Mouse (Mus musculus) c-Kit-positive CD71-positive TER-119-negative erythroid progenitor cells, embryonic 14.5 days (primary cell): Measurements from ENCODE around the gene Serpinb1c.
"Not testable (repeated sequence)": the region's sequence is repeated elsewhere in the genome, so short reads cannot be mapped to it uniquely, and the experiment has no call there.

Source experiments
- DNase-seq: peaks from one replicate; pipeline ENCODE4 v3.0.0-alpha.2; 2013; ENCODE audit warnings: low read depth

The Serpinb1c gene

DNA sequence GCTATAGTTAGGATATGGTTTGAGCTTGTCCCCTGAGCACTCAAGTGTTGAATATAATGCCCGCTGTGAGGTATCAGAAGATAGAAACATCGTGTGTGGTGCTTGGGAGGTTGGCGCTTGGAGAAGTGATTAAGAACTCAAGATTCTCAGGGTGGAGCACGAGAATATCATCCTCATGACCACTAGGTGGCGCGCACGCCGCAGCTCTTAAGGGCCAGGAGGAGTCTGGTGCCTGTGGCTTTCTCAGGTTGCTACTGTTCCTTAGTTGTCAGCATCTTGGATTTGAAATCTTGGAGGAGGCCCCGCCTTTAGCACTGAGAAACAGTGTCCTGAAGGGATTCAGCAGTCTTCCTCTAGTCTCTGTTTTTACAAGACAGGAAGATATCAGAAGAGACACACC, 31.5 kb downstream of the Serpinb1c start:
- DNase-seq: peak; percentile 40

GRCm38 (mm10) chr13:32865591-32865990, 32.4 kb downstream of the Serpinb1c start:
- DNase-seq: no peak

DNA sequence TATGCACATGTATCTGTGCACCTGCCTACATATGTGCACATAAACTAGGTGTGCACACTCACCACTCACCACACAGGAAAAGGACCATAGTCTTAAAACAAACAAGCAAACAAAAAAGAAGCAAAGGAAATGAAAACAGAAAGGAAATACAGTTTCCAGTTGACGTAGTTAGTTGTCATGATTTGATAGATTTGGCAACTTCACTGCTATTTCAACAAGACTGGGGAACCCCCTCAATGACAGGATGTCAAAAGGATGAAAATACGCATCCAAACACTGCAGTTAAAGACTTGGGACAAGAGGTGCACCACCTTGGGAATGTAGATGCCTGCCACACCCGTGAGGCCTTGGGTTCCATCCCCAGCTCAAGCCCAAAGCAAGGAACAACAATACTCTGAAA, 33.5 kb downstream of the Serpinb1c start:
- not testable (repeated sequence) for DNase-seq

DNA sequence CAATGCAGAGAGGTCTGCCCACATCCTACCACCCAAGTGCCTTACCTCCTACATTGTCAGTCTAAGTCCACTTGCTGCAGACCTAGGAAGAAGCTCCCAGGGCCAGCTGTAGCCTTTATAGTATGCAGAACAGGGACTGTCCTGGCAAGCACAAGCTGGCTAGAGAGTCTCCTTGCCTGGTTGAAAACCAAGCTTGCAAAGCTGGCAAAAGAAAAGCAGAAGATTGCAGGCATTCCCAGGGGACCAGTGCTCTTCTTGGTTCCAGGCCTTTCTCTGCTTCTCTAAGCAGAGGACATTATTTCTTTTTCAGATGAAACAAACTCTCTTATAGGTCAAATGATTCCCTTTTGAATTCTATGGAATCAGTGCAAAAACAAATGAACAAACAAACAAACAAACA, 34.6 kb downstream of the Serpinb1c start:
- DNase-seq: no peak

DNA sequence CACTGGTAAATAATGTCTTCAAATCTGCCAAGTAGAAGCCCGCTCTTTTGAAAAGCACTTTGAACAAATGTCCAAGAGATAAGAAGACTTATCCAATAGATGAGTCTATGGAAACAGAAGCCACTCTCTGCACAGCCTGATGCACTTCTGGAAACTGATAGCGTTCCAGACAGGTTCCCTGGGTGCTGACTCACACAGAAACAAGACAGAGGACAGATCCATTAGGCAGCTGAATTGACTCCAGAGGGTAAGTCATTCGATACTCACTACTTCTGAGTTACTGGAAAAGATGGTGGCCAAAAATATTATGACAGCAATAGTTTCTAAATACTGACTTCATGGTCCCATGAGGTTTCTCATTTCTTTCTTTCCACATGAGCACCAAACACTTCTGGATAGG, 37.2 kb downstream of the Serpinb1c start:
- DNase-seq: no peak

DNA sequence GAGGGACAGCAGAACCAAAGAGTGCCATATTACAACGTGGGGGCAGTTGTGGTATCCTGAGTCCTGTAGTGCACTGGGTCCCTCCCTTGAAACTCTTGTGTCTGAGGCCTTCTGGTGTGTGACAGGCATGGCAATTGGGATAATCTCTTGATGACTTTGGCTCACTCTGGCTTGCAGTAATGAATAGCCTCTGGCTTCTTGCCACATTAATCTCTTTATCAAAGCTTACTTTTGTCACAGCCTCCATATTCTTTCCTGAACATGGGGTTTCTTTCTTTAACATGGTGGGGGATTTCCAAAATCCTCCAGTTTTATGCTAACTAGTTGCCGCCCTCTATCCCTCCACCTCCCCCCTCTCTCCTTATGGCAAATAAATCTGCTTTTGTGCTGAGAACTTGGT, 44.9 kb downstream of the Serpinb1c start:
- no peak for DNase-seq

GRCm38 (mm10) chr13:32852539-32852938, 45.5 kb downstream of the Serpinb1c start:
- DNase-seq: no peak

DNA sequence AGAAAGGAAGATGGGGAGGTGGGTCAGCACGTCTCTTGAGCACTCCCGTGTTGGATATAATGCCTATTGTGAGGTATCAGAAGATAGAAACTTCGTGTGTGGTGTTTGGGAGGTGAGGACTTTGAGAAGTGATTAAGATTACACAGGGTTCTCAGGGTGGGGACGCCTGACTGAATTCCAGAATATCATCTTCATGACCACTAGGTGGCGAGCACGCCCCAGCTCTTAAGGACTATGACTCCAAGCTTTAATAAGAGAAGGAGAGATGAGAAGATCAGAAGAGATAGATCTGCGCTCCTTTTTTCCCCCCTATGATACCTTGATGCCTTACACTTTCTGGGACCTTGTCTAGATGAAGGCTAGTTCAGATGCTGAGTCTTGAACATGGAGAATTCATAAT, 46.0 kb downstream of the Serpinb1c start:
- DNase-seq: peak; percentile 33

DNA sequence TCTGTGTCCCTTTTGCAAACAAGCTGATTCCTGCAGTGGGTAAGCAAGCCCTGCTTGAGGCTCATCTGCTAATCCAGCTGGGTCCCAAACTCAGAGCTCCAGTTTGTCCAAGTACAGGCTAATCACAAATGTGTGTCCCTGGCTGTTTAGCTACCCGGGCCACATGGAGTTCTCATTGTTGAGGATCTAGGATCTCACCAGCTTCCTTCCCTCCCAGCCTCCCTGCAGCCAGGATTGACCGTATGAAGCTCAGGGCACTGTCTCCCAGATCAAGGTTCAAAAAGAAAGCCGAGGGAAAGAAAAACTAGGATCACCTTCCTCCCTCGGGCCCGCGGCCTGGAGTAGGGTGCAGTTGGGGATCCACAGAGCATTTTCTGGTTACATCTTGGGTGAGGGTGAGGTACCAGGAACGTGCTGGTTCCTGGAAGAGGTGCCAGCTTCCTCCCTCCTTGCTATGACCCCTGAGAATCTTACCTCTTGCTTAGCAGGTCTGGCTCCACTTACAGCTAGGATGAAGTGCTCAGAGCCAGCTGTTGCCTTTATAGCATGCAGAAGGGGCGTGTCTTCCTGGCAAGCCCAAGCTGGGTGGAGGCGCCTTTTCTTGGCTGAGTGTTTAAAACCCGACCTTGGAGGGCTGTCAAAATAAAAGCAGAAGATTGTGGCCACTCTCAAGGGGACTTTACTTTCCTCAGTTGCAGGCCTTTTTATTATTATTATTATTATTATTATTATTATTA, 47.2 kb downstream of the Serpinb1c start, which contains the start of gene Serpinb1a:
Serpinb1a (minus strand) TSS at position 518 of the 737 bp plus-strand sequence.
- no peak for DNase-seq

GRCm38 (mm10) chr13:32850156-32850555, 47.9 kb downstream of the Serpinb1c start:
- DNase-seq: no peak

DNA sequence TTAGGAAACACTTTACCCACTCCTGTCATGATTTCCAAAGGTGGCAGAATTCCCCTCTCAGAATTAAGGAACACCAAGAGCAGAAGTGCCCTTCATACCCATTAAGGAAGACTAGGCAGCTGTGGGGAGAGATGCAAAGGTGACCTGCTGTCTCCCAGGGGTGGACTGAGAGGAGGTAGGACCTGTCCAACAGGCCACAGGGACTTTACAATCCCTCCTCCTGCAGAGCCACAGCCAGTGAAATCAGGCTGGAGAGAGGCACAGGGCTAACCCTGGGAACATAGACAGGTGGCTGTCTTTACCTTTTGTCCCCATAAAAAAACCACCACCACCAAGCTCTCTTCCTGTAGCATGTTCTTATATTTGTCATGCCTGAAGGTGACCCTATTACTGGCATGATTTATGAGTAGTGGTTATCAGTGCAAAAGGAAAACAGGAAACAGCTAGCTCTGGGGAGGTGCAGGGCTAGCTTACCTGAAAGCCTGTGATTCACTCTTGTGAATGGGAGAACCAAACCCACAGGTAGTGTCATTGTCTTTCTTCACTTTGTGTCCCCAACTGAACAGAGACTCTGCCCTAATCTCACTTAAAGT, 48.4 kb downstream of the Serpinb1c start:
- no peak for DNase-seq

DNA sequence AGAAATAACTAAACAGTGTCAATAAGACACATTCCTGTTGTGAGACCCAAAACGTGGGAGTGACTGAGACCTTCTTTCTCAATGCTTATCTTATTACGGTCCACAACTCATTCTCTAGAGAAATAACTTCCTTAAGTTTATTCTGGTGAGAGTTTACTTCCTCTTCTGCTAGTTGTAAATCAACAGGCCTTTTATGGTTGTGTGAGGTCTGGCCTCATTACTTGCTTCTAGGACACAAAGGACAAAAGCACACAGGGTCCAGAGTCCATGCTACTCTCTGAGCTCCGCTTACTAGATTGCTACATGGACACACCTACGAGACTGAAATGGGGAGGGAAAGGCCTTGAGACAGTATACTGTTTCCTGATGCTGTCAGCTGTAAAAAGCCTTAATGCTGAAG, 48.9 kb downstream of the Serpinb1c start:
- DNase-seq: no peak

GRCm38 (mm10) chr13:32846221-32846620, 51.8 kb downstream of the Serpinb1c start:
- no peak for DNase-seq

- DNase-seq: no peak
Observed at GRCm38 (mm10) chr13:32841349-32841748, 56.7 kb downstream of the Serpinb1c start.

- no peak for DNase-seq
Observed at GRCm38 (mm10) chr13:32839314-32839713, 58.7 kb downstream of the Serpinb1c start.

DNA sequence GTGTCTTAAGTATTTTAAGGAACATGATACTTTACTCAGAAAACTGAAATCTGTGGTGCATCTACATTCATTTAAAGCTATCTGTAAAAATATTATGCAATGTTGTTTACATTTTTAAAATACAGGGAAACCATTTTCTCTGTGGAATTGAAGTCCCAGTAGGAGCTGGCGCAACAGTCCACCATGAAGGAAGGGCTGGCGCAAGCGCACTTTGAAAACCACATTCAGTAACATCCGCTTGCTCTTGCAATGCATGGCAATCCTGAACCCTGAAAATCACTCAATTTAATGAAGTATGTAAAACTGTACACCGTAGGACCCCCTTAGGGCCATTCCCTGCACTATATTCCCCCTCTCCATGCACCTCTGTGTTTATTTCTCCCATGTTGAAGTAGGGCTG, 63.5 kb downstream of the Serpinb1c start:
- no peak for DNase-seq

DNA sequence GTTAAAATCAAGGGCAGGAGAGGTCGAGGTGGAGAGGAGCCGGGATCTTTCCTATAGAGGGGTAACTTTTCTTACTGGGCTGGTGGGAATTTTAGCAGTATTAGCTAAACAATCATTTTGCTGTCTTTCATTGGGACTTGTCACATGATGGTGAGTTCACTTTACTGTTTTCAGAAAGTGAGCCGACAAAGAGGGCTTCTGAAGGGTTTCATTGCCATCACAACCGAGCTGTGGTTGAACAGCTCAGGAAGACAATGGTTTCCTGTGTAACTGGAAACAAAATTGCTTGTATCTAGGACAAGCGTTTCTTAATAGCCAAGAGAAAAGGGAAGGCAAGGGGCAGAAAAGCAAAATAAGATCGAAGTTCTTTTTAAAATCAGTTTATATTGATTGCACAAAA, 64.8 kb downstream of the Serpinb1c start:
- no peak for DNase-seq

DNA sequence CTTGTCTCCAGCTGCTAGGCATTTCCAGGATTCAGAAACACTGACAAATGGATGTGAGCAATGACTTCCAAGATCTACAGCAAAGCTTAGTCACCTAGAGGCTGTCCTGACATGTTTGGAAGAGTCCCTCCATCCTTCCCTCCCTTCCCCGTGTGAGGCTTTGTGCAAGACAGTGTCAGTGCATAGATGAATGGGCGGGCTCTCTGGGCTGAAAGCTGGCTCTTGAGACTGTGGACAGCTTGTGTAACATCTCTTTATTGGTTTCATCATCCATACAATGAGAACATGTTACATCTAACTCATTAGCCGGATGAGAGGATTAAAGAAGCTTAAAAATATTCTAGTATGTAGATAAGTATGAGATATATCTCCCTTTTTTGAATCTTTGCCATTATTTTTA, 65.2 kb downstream of the Serpinb1c start:
- no peak for DNase-seq

DNA sequence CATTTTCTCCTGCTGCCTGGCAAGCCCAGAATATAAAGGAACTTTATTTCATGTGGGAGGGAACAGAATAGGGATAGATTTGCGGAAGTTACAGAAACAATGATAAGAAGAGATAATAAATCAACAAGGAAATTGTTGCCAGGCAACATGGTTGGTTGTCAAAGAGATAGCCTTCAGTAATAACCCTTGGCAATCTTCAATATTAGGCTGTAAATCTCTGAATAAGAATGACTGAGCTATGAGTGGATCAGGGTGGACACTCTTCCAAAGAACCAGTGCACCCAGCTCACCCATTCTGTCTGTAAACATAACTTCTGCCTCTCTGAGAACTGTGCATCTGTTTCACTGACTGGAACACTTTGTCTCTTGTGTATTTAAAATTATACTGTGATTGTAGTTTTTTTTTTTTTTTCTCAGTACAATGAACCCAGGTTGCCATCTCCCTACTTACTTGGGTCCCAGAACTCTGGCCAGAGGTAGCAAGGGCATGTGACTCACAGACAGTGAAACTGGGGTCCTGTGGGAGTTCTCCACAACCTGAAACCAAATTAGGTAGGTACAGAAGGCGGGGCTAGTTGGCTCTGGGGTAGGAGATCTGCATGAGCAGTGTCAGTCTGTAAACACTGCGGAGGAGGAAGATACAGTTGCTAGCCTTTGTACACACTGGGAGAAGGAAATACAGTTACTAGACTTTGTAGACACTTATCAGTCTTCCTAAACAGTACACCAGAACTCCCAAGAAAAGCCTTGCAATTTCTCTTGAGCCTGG, 66.3 kb downstream of the Serpinb1c start:
- no peak for DNase-seq
